Mouse (Mus musculus): ENCODE data around the gene Pdzd7. TPM values are rescaled to one million over a fixed set of nuclear protein-coding genes. Genes with fewer than 3 reads are reported as not detected.
A peak's percentile ranks its signal among the peaks of the same experiment; 100 is the strongest.

Gene Pdzd7
- polyA plus RNA-seq, 1 experiment: 0.74 TPM

DNA sequence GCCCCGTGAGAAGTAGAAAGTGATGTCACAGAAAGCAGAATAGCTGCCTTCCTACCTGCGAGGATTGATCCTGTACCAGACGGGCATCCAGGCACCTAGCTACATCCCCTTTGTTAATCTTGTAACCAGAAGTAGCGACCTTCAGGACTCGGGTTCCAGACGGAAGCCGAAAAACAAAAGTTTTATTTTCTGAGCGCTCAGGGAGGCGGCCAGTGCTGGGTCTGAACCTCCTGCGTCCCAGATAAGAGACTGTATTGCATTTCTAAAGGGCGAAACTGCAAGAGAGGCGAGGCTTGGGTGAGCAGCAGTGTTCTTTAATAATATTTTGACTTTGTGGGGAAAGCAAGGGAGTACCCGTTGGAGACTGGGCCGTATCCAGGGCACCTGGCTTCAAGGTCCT is 13.3 kb upstream of the Pdzd7 start:
- TF ChIP-seq POLR2A (IDR thresholded peaks at IDR 0.05; ENCODE audit: low read depth, low read length) (no peak), CTCF (IDR thresholded peaks at IDR 0.05; ENCODE audit: borderline replicate concordance, insufficient read depth, low read length) (no peak)
- Histone ChIP-seq H3K4me3 (ENCODE audit: insufficient read depth, low read length) (peak overlapping the region; percentile 80), H3K27ac (ENCODE audit: insufficient read depth, low read length) (peak overlapping the region; percentile 94), H3K4me1 (ENCODE audit: control insufficient read depth, insufficient read depth, low read length) (peaks cover 13% of the 10 kb centered on the region)

DNA sequence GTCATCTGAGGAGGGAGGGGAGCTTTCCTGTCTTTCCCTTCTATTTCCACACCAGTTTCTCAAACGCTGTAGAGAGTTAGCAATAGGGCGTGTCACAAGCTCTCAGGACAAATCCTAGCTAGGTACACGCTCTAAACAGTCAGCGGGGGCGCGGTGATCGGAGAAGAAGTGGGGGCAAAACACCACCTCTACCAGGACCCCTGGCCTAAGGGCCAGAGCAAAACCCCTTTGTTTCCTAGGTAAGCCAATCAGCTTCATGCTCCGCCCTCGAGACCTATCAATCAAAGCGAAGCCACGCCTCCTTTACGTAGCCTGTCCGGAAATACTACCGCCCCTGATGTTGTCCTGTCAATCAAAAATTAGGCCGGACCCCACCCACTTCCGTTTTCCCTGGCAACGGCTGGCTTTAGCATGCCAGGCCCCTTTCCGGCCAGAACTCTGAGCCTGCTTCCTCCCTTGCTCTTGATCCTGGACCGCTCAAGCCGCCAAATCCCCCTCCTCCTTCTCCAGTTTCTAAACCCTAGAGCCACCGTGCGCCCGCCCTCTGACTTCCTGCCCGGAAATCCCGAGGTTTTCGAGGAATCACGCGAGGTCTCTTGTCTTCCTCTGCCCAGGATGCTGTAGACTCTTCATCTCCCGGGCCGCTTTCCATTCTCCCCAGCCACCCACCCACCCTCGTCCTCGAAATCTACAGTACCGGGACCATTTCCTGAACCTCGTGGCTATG is 12.8 kb upstream of the Pdzd7 start:
- Histone ChIP-seq H3K4me1 (ENCODE audit: control insufficient read depth, insufficient read depth, low read length) (peaks cover 13% of the 10 kb centered on the region), H3K4me3 (ENCODE audit: insufficient read depth, low read length) (peak overlapping the region; percentile 80), H3K27ac (ENCODE audit: insufficient read depth, low read length) (peak overlapping the region; percentile 94)
- TF ChIP-seq CTCF (IDR thresholded peaks at IDR 0.05; ENCODE audit: borderline replicate concordance, insufficient read depth, low read length) (no peak), POLR2A (IDR thresholded peaks at IDR 0.05; ENCODE audit: low read depth, low read length) (peak; percentile 81)

DNA sequence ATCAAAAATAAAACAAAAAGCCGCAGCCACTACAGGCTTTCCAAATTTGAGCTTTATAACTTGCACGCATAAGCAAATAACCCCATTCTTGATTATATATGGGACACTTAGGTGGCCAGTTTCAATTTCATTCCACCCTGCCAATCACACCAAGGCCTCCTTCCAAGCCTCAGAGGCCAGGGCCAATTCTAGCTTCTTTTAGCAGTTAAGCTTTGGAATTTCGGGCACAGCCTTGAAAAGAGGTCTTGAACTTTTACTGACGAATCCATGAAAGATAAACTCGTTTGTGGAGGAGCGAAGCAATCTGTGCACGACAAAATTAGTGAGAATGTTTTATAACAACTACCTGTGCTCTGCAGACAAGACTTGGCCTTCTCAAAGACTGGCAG is 12.2 kb upstream of the Pdzd7 start:
- peak overlapping the region; percentile 94 for H3K27ac ChIP-seq (ENCODE audit: insufficient read depth, low read length)
- TF ChIP-seq POLR2A (IDR thresholded peaks at IDR 0.05; ENCODE audit: low read depth, low read length) (no peak; the same call in 1 of the 2 replicates), CTCF (IDR thresholded peaks at IDR 0.05; ENCODE audit: borderline replicate concordance, insufficient read depth, low read length) (no peak)
- H3K4me3 ChIP-seq (ENCODE audit: insufficient read depth, low read length): peak overlapping the region; percentile 30
- peaks cover 13% of the 10 kb centered on the region for H3K4me1 ChIP-seq (ENCODE audit: control insufficient read depth, insufficient read depth, low read length)

DNA sequence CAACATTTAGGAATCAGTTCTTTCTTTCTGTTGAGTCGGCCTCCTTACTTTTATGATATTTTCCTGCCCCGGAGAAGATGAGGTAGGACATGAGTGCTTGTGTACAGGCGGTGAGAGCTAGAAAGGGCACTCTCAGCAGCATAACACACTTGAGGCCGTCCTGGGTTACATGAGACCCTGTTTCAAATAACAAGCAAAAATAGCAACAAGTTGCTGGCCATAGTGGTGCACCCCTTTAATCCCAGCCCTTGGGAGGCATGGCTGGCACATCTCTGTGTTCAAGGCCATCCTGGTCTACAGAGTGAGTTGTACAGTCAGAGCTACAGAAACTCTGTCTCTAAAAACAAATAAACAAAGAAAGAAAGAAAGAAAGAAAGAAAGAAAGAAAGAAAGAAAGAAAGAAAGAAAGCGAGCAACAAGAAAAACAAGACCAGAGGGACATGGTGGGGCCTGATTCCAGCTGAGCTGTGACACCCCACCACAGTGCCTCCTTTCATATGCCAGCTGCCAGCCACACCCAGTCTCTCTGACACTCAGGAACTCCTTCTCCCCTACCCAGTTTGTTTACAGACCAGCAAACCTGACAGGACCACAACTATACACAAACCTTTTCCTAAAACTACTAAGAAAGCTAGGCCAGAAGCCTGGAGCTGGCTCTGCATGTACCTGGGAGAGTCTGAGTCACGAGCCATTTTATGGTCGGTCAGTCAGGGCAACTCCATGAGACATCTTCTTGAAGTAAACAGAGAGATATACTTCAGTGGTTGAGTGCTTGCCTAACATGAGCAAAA is 11.6 kb upstream of the Pdzd7 start:
- Histone ChIP-seq H3K27ac (ENCODE audit: insufficient read depth, low read length) (peak overlapping the region; percentile 94), H3K4me1 (ENCODE audit: control insufficient read depth, insufficient read depth, low read length) (peaks cover 13% of the 10 kb centered on the region), H3K4me3 (ENCODE audit: insufficient read depth, low read length) (no peak overlapping the region)
- no peak for TF ChIP-seq CTCF (IDR thresholded peaks at IDR 0.05; ENCODE audit: borderline replicate concordance, insufficient read depth, low read length)
- no peak; the same call in 1 of the 2 replicates for TF ChIP-seq POLR2A (IDR thresholded peaks at IDR 0.05; ENCODE audit: low read depth, low read length)

DNA sequence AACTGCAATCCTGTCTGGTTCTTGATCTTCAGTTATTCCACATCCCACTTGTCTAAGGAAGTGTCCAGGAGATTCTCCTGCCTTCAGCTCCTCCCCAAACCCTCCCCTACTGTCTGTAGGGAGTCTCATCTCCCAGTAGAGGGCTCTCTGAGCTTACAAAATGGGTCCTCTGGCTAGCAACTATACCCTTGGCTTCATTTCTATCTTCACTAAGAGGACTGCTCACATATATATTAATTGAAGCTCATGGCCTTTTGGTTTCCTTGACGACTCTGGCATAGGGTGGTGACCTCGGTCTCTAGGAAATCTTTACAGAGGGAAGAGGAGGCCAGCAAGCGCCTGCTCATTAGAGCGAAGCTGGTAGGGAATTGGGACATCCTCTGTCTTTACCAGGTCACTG is 10.8 kb upstream of the Pdzd7 start:
- Histone ChIP-seq H3K4me1 (ENCODE audit: control insufficient read depth, insufficient read depth, low read length) (peaks cover 13% of the 10 kb centered on the region), H3K4me3 (ENCODE audit: insufficient read depth, low read length) (no peak overlapping the region), H3K27ac (ENCODE audit: insufficient read depth, low read length) (peak overlapping the region; percentile 94)
- TF ChIP-seq CTCF (IDR thresholded peaks at IDR 0.05; ENCODE audit: borderline replicate concordance, insufficient read depth, low read length): no peak
- no peak for TF ChIP-seq POLR2A (IDR thresholded peaks at IDR 0.05; ENCODE audit: low read depth, low read length)

DNA sequence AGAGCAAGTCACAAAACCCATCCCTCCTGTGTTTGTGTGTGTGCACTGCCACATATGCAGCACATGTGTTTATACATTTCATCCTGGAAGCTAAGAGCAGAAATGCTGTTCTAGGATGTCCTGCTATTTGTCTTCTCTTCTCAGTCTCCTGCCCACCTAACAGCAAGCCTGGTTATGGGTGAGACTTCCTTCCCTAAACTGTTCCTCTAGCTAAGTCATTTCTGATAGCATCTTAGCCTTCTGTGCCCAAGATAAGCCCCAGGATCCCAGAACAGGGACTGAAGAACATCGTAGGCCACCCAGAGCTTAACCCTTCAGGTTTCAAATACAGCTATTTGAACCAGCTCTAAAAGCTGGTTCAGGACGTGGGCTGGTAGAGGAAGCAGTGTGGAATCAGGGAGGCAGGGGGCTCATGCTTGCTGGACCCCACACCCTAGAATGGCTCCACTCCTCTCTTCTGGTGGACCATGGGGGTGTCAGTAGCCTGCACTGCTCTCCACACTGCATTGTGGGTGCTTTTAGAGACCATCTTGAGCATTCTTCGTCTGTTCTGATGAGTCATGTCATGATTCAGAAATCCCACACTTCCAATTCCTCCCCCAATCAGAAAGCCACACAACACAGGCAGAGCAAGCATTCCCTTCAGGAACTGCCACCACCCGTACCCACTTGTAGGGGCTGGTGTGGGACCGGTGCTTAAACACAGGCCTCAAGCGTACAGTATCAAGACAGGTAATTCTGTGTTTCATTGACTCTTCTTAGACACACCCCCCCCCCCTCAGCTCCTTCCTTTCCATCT is 9.6 kb upstream of the Pdzd7 start:
- peak overlapping the region; percentile 83 for H3K27ac ChIP-seq (ENCODE audit: insufficient read depth, low read length)
- TF ChIP-seq CTCF (IDR thresholded peaks at IDR 0.05; ENCODE audit: borderline replicate concordance, insufficient read depth, low read length) (no peak), POLR2A (IDR thresholded peaks at IDR 0.05; ENCODE audit: low read depth, low read length) (peak; percentile 49; the same call in 1 of the 2 replicates)
- no peak overlapping the region for H3K4me3 ChIP-seq (ENCODE audit: insufficient read depth, low read length)
- H3K4me1 ChIP-seq (ENCODE audit: control insufficient read depth, insufficient read depth, low read length): peaks cover 13% of the 10 kb centered on the region

DNA sequence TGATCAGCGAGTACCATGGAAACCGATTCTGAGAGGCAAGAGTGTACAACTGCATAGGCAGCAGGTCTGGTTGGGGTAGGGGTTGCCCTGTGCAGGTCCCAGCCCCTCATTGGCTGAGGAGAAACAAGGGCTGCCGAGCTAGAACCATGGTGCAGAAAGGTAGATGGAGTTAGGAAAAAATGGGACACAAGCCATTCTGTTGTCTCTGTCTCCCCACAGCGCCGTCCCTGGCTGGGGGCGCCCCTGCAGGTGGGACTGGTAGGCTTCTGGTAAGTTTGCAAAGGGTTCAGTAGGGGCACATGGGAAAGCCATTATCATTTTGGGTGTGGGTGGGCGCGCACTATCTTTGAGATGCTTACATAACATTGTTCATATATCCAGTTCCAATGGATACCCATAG is 7.9 kb upstream of the Pdzd7 start:
- Histone ChIP-seq H3K4me1 (ENCODE audit: control insufficient read depth, insufficient read depth, low read length) (peaks cover 21% of the 10 kb centered on the region), H3K4me3 (ENCODE audit: insufficient read depth, low read length) (no peak overlapping the region), H3K27ac (ENCODE audit: insufficient read depth, low read length) (no peak overlapping the region)
- TF ChIP-seq POLR2A (IDR thresholded peaks at IDR 0.05; ENCODE audit: low read depth, low read length) (no peak), CTCF (IDR thresholded peaks at IDR 0.05; ENCODE audit: borderline replicate concordance, insufficient read depth, low read length) (no peak)

DNA sequence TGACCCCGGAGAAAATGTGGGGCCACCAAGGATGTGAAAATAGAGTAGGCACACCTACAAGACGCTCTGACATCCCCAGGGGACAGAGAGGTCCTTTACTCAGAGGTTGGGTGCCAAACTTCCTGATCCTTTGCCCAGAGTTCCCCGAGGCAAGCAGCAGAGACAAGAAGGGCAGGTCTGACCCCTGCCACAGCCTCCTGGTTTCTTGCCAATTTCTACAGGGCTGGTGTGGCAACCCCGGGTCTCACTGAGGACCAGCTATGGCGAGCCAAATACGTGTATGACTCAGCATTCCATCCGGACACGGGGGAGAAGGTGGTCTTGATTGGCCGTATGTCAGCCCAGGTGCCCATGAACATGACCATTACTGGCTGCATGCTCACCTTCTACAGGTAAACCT is 4.0 kb upstream of the Pdzd7 start:
- Histone ChIP-seq H3K27ac (ENCODE audit: insufficient read depth, low read length) (no peak overlapping the region), H3K4me1 (ENCODE audit: control insufficient read depth, insufficient read depth, low read length) (peaks cover 10% of the 10 kb centered on the region; the same call in 1 of the 2 replicates), H3K4me3 (ENCODE audit: insufficient read depth, low read length) (no peak overlapping the region)
- no peak for TF ChIP-seq CTCF (IDR thresholded peaks at IDR 0.05; ENCODE audit: borderline replicate concordance, insufficient read depth, low read length)
- no peak for TF ChIP-seq POLR2A (IDR thresholded peaks at IDR 0.05; ENCODE audit: low read depth, low read length)

DNA sequence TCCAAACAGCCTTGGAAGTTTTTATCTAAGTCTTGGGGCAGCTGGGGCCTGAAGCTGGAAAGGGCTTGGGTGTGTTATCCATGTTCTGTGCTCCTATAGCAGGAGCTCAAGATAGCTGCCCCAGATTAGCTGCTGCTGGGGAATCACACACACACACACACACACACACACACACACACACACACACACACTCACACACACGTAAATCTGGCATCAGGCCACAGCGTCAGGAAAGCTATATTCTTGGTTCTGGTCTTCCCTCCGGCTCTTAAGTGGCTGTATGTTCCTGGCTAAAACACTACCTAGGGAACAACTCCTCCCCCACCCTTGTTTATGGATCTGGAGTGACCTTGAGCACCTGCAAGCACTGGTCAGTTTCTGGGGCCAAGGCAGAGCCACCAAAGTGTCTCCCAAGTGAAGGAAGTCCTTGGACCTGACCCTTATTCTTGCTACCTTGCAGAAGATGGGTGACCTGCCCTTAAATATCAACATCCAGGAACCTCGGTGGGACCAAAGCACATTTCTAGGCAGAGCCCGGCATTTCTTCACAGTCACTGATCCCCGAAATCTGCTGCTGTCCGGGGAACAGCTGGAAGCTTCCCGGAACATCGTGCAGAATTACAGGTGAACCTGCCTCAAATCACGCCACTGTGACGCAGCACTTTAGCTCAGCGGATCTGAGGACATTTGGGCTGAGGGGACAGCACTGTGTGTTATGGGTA is 3.3 kb upstream of the Pdzd7 start:
- H3K27ac ChIP-seq (ENCODE audit: insufficient read depth, low read length): peak overlapping the region; percentile 98
- TF ChIP-seq CTCF (IDR thresholded peaks at IDR 0.05; ENCODE audit: borderline replicate concordance, insufficient read depth, low read length) (no peak), POLR2A (IDR thresholded peaks at IDR 0.05; ENCODE audit: low read depth, low read length) (peak; percentile 23; the same call in 1 of the 2 replicates)
- H3K4me3 ChIP-seq (ENCODE audit: insufficient read depth, low read length): peak overlapping the region; percentile 69
- peaks cover 9% of the 10 kb centered on the region; the same call in 1 of the 2 replicates for H3K4me1 ChIP-seq (ENCODE audit: control insufficient read depth, insufficient read depth, low read length)
